Mouse (Mus musculus): ENCODE data around the gene Daam1. TPM values are rescaled to one million over a fixed set of nuclear protein-coding genes. Genes with fewer than 3 reads are reported as not detected.

Gene Daam1
- total RNA-seq (2015; ENCODE audit: low replicate concordance), result 63.8 and 75.5 TPM in 2 replicates
- total RNA-seq (2017; ENCODE audit: low replicate concordance), result 78.1 and 90.7 TPM in 2 replicates

DNA sequence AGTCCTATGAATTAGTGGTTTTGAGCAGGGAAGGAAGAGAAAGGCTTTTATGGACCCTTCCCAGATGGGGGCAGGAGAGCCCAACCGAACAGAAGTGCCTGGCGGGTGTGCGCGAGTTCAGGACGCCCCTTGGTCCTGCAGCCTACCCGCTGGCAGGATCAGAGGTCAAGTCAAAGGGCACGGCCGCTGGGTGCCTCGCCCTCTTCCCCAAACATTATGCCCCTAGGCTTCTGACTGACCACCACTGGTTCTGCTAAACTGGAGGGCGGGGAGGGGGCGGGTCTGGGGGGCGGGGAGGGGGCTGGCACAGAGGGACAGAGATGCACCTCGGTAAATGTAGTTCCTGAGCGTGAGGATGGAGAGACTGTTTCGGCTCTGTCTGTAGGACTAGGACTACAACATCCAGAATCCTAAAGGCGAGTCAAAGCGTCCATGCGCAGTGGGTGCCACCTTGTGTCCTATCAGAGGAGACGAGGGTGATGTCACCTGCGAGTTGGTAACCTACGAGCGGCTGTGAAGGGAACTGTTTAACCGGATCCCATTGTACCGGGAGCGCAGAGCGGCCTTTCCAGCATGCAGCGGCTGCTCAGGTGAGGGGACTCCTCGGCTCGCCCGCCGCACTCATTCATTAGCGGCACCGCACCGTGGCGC, at the start of gene Daam1:
Gene Daam1 (plus strand): TSS at position 472 of the 651 bp plus-strand sequence.
- peak; percentile 90 for ATAC-seq (replicated peaks; ENCODE audit: low FRiP score, poor library complexity, severe bottlenecking)

GRCm38 (mm10) chr12:71781220-71781619, 49.7 kb upstream of the Daam1 start:
- no peak for ATAC-seq (replicated peaks; ENCODE audit: low FRiP score, poor library complexity, severe bottlenecking)

DNA sequence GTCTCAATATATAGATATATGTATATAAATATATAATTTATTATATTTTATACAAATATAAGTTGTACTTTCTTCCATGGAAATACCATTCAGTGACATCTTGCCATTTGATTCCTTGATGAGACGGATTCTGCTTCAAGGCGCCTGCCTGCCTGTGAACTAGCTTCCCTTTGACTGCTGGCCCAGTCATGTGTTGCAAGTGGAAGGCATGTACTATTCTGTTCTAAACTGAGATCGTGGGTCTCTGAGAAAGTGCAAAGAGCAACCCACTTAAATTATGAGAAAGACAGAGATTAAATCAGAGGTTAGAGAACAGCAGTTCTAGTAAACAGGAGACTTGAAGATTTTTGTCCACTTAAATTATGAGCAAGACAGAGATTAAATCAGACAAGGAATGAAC, 46.9 kb upstream of the Daam1 start:
- no peak for ATAC-seq (replicated peaks; ENCODE audit: low FRiP score, poor library complexity, severe bottlenecking)

DNA sequence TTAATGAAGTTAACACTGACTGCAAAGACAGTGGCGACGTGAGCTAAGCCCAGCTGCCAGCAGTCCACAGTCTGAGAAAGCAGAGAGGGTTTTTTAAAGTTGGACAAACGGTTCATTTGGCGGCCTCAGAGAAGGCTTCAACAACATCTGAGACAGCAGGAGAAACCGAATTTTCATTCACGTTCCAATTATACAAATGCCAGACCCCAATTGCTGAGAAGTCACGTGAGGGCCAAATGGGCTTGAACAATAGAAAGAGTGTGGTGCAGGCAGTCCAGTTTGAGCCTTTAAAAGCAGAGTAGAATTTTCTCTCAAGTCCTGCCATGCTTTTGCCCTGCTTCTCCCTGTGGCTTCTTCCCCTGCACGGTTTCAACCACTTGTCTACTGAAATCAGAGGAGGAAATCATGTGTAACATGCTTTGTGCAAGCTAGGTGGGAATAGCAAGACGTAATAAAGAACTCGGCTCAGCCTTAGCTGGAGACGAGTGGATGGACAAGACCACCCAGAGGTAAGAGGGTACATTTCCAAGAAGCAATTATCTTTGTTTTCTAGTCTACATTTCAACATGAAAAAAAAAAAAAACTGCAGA, 46.1 kb upstream of the Daam1 start:
- no peak for ATAC-seq (replicated peaks; ENCODE audit: low FRiP score, poor library complexity, severe bottlenecking)

DNA sequence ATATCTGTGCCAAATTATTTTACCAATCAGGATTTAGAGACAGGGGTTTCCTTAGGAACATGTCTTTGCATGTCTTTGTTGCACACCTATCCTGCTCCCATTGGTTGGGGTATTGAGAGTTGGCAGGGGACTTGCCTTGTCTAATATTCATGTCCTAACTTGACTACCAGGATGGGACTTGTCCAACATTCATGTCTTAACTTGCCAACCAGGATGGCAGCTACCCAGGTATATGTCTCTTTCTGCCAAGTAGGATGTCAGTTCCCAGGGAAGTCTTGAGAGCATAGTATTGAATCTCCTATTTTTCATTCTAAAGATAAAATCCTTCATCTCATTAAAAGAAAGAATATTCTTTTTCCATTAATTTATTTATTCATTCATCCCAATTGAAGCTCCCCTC, 44.4 kb upstream of the Daam1 start:
- no peak for ATAC-seq (replicated peaks; ENCODE audit: low FRiP score, poor library complexity, severe bottlenecking)

GRCm38 (mm10) chr12:71788791-71789190, 42.1 kb upstream of the Daam1 start:
- no peak for ATAC-seq (replicated peaks; ENCODE audit: low FRiP score, poor library complexity, severe bottlenecking)

GRCm38 (mm10) chr12:71790581-71790980, 40.3 kb upstream of the Daam1 start:
- ATAC-seq (replicated peaks; ENCODE audit: low FRiP score, poor library complexity, severe bottlenecking), result no peak

GRCm38 (mm10) chr12:71793114-71793513, 37.8 kb upstream of the Daam1 start:
- ATAC-seq (replicated peaks; ENCODE audit: low FRiP score, poor library complexity, severe bottlenecking), result no peak

- ATAC-seq (replicated peaks; ENCODE audit: low FRiP score, poor library complexity, severe bottlenecking), result no peak
Measured at GRCm38 (mm10) chr12:71795626-71796025, 35.3 kb upstream of the Daam1 start.

DNA sequence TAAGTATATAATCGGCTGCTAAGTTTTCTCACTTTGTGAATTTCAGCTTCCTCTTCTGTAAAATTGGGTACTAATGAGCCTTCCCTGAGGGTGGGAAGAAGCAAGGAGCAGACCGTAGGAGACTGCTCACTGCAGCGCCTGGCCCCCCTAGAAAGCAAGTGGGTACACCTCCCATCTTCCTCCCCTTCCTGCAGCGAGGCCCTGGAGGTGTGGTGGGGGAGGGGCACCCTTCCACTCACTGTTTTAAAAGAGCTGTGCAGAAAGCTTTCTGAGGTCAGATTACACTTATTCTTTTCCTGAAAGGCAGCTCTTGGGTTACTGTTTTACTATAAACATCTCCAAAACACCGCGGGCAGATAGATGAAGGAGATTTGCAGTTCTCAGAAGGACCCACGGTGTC, 34.4 kb upstream of the Daam1 start:
- ATAC-seq (replicated peaks; ENCODE audit: low FRiP score, poor library complexity, severe bottlenecking), result no peak

GRCm38 (mm10) chr12:71807306-71807705, 23.6 kb upstream of the Daam1 start:
- ATAC-seq (replicated peaks; ENCODE audit: low FRiP score, poor library complexity, severe bottlenecking), result no peak

GRCm38 (mm10) chr12:71808631-71809030, 22.2 kb upstream of the Daam1 start:
- no peak for ATAC-seq (replicated peaks; ENCODE audit: low FRiP score, poor library complexity, severe bottlenecking)

DNA sequence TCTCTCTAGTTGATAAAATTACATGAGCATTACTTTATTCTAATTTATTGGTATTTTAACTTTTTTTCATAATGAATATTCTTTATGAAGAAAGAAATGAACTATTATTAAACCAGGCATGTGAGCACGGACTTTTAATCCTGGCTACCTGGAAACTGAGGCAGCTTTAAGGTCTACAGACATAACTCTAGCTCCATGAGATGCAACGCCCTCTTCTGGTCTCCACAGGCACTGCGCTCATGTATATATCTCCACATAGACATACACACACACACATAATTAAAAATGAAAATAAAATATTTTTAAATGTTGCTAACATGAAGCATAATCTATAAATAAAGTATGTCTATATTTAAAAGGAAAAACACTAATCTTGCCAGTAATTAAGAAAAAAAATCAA, 21.3 kb upstream of the Daam1 start:
- ATAC-seq (replicated peaks; ENCODE audit: low FRiP score, poor library complexity, severe bottlenecking), result no peak

- no peak for ATAC-seq (replicated peaks; ENCODE audit: low FRiP score, poor library complexity, severe bottlenecking)
Measured at GRCm38 (mm10) chr12:71812567-71812966, 18.3 kb upstream of the Daam1 start.

DNA sequence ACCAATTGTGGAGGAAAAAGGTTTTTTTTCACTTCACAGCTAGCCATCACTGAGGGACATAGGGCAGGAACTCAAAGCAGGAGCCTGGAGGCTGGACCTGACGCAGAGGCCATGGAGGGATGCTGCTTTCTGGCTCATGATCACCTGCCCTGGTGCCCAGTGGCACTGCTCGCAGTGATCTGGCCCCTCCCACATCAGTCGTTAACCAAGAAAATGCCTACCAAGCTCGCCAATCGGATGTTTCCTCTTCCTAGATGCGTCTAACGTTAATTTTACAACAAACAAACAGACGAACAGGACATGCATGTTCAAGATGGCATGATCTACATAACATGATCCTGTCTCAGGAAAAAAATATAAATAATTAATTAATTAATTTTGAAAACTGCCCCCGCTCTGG, 17.6 kb upstream of the Daam1 start:
- ATAC-seq (replicated peaks; ENCODE audit: low FRiP score, poor library complexity, severe bottlenecking), result no peak

GRCm38 (mm10) chr12:71813761-71814160, 17.1 kb upstream of the Daam1 start:
- no peak for ATAC-seq (replicated peaks; ENCODE audit: low FRiP score, poor library complexity, severe bottlenecking)

GRCm38 (mm10) chr12:71820094-71820493, 10.8 kb upstream of the Daam1 start:
- ATAC-seq (replicated peaks; ENCODE audit: low FRiP score, poor library complexity, severe bottlenecking), result no peak

DNA sequence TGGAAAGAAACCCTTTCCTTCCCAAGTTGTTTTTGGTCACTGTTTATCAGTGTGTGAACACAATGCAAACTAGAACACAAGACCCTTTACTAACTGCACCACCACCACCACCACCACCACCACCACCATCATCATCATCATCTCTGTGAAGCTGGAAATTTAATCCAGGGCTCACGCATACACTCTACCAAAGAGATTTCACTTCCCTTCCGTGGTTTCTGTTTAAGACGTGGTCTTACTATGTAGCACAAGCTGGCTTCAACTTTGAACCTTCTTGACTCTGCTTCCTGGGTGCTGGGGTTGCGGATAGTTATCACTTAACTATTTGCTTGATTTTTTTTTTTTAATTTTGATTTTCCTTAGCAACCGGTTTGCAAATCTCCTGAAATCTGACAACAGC, 9.6 kb upstream of the Daam1 start:
- ATAC-seq (replicated peaks; ENCODE audit: low FRiP score, poor library complexity, severe bottlenecking), result no peak

DNA sequence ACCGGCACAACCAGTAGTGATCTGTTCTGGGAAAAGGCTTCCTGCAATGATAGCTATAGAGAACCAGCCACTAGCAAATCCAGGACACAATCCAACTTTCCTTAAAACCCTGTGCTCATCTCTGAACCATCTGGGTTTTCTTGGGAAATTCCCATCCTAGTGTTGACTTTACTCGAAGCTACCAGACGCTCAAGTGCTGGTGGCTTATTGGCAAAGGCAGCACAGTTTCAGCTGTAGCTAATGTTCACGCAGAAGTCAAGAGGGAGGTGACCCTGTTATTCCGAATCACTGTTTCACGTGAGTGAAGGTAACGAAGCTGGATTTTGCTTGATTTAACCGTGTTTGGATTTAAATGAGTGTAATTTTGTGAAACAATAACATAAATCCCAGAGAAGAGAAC, 9.1 kb upstream of the Daam1 start:
- ATAC-seq (replicated peaks; ENCODE audit: low FRiP score, poor library complexity, severe bottlenecking), result no peak

DNA sequence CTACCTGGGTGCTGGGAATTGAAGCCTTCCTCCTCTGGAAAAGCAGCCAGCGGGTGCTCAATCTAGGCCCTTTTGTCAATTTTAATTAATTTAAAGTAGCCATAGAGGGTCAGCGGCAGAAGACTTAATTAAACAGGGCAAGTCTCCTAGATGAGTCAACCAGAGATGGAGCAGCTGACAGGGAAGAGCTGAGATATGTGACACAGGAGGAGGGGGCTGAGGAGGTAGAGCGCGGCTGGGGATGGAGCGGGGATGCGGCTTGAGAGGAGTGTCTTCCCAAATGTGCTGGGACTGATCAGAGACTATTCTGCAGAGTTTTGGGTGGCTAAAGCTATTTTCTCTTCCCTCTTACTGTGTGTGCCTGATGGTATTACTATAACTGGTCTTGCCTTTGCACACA, 6.0 kb upstream of the Daam1 start:
- ATAC-seq (replicated peaks; ENCODE audit: low FRiP score, poor library complexity, severe bottlenecking), result no peak

- ATAC-seq (replicated peaks; ENCODE audit: low FRiP score, poor library complexity, severe bottlenecking), result peak; percentile 37
Measured at GRCm38 (mm10) chr12:71830139-71830538, 739 bp upstream of the Daam1 start.
